Mouse (Mus musculus) retina, postnatal 1 day (tissue): Measurements from ENCODE around the gene Sema6d.

Source experiments
- DNase-seq: peaks from one replicate; pipeline ENCODE4 v3.0.0-alpha.2; 2012

Sema6d gene

GRCm38 (mm10) chr2:124673117-124673516, 583.3 kb downstream of the Sema6d start:
- DNase-seq = no peak

GRCm38 (mm10) chr2:124684481-124684901, 594.7 kb downstream of the Sema6d start:
- no peak for DNase-seq

GRCm38 (mm10) chr2:124690372-124690771, 600.6 kb downstream of the Sema6d start:
- DNase-seq = no peak

GRCm38 (mm10) chr2:124702621-124703020, 612.9 kb downstream of the Sema6d start:
- no peak for DNase-seq

GRCm38 (mm10) chr2:124704922-124705321, 615.2 kb downstream of the Sema6d start:
- DNase-seq = no peak

- no peak for DNase-seq
Measured at GRCm38 (mm10) chr2:124705806-124706205, 616.0 kb downstream of the Sema6d start.

GRCm38 (mm10) chr2:124706896-124707295, 617.1 kb downstream of the Sema6d start:
- no peak for DNase-seq
